Mouse (Mus musculus): ENCODE measurements around the gene Krt8.

Krt8 gene

DNA sequence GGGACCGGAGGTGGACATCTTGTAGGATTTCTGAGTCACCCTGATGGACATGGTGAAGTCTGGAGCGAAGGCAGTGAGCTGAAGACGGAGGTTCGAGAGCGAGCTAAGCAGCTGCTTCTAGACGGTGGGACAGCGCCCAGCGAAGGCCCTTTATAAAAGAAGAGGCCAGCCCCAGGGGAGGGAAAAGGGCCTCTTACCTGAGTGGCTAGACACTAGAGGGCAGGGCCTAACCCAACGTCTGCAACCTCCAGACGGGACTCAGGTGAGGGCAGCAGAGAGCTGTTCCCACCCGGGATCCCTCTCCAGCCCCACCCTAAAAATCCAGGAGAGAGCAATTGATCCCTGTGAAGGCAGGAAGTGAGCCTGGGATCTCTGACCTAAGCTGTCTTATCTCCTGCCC, at the start of gene Krt8:
Krt8 (minus strand) TSS at position 294 of the 400 bp plus-strand sequence.
- no peak for DNase-seq (ENCODE audit: low read depth, low spot score)

- peak; percentile 15 for DNase-seq (ENCODE audit: low read depth, low spot score)
These were observed 47.8 kb upstream of the Krt8 start for GRCm38 (mm10) chr15:102051920-102052683.

DNA sequence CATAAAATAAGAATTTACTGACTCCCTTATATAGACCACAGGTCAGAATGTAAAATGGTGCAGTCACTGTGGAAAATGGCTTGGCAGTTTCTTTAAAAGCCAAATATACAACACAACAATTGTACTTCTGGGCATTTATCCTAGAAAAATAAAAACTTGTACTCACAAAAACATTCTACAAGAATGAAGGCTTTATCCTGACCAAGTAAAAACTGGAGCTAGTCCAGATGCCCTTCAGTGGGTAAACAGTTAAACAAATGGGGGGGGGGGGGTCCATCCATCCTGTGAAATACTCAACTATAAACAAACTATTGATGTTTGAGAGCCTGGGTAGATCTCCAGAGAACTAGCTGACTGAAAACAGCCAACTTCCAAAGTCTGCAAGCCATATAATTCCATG, 45.6 kb upstream of the Krt8 start:
- no peak for DNase-seq (ENCODE audit: low read depth, low spot score)

DNA sequence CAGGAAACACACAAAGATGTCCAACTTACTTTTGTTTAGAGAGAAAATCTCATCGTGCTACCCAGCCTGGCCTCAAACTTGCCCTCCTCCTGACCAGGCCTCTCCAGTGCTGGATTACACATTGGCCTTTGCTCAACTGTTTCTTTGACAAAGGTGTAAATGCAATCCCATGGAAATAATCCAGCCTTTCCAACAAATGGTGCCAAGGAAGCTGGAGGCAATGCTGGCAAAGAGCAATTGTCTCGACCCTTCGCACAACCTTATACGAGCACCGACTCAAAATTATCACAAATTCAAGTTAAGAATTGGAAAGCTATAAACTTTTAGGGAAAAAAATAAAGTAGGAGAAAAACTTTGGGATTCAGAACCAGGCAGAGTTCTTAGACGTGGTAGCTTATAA, 43.7 kb upstream of the Krt8 start:
- DNase-seq (ENCODE audit: low read depth, low spot score), result no peak

DNA sequence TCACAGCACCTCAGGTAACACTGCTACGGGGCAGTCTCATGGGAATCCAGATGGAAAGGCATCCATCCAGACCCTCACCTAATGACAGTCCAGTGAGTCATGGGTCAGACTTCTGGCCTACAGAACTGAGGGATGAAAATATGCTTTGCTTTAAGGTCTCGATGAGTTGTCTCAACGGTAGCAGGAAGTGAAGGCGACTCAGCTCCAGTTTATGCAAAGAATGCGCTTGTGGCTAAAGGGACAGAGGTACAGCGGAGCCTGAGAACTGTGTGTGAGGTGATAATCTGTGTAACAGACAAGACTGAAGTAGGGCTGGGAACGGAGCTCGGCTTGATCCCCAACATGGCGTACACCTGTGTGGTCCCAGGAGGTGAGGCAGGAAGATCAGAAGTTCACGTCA, 41.4 kb upstream of the Krt8 start:
- no peak for DNase-seq (ENCODE audit: low read depth, low spot score)

DNA sequence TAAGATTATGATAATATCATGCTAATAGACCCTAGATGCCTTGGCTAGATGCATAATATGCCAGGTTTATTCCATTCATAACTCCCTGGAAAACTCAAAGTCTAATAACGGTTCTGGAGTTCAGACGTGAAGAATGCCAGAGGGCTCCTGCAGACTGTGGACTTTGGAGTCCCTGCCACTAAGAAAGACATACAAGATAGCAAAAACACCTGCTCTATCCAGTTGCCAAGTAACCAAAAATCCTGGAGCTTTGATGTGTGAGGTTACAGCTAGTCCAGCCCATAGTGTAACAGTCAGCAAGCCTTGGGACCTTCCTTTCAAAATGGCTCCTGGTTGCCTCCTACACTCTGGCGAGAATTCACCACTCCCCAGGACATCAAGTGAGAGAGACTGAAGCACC, 40.5 kb upstream of the Krt8 start:
- DNase-seq (ENCODE audit: low read depth, low spot score), result no peak

- DNase-seq (ENCODE audit: low read depth, low spot score), result no peak
These were observed 37.7 kb upstream of the Krt8 start for GRCm38 (mm10) chr15:102041951-102042350.

DNA sequence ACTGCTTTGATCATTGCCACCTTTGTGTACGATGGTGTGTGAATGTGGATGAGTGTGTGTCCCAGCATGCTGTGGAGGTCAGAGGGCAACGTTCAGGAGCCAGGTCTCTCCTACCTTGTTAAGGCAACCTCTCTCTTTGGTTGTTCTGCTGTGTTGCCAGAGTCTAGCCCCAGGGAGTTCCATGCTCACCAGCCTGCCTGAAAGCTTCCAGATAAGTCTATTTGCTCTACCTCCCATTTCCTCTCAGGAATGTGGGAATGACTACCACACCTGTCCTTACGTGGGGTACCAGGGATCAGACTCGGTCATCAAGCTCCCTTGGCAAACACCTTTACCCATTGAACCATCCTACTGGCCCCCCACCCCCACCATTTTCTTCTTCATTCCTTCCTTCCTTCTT, 36.0 kb upstream of the Krt8 start:
- no peak for DNase-seq (ENCODE audit: low read depth, low spot score)

DNA sequence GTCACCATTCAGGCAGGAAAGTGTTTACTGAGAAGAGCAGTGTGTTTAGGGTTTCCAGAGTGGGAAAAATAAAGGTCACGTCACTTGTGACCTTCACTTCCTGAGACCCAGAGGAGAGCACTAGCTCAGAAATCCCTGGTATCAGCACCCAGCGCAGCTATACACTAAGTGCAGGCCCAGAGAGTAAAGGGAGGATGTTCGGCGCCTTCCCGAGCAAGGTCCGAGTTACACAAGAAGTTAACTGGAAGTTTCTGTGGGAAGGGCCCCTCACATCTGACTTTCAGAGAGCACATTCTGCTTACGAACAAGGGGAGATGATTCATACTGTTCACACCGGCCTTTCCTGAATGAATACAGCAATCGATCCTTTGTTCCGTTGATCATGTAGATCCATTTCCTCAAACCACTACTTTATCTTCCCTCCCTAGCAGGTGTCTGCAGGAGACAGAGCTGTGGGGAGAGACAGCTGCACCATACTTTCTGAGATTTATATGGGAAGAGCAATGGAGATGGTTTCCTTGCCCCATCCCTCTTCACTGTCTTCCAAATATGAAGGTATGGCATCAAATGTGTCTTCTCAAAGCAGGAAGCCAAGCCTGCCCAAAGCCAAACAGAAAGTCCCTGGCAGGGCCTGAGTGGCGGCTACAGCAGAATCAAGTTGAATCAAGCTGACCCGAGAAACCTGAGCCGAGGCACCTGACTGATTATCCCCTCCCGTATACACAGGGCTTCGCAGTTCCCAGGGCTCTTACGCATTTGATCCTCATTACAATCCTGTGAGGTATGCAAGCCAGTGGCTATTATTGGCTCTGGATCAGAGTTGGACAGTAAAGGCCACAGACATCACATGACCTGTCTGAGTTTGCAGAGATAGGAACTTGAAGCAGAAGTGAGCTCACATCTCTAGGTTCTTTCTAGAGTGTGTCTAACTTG, 30.1 kb upstream of the Krt8 start:
- DNase-seq (ENCODE audit: low read depth, low spot score), result no peak

DNA sequence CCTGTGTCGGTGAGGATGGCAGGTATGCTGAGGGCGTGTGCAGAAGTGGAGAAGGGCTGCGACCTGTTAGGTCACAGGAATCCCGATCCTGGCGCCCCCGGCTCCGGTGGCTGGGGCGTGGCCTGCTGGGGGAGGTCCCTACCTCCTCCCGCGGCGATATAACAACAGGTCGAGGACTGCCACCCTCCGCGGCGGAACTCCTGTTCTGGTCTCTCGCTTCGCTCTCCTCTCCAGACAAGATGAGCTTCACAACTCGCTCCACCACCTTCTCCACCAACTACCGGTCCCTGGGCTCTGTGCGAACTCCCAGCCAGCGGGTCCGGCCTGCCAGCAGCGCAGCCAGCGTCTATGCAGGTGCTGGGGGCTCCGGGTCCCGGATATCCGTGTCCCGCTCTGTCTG, 23.8 kb upstream of the Krt8 start, which contains the start of gene Krt18:
Krt18 (plus strand) TSS at position 141 of the 400 bp plus-strand sequence.
- DNase-seq (ENCODE audit: low read depth, low spot score), result peak; percentile 16

- no peak for DNase-seq (ENCODE audit: low read depth, low spot score)
These were observed 22.1 kb upstream of the Krt8 start for GRCm38 (mm10) chr15:102026430-102026829.

DNA sequence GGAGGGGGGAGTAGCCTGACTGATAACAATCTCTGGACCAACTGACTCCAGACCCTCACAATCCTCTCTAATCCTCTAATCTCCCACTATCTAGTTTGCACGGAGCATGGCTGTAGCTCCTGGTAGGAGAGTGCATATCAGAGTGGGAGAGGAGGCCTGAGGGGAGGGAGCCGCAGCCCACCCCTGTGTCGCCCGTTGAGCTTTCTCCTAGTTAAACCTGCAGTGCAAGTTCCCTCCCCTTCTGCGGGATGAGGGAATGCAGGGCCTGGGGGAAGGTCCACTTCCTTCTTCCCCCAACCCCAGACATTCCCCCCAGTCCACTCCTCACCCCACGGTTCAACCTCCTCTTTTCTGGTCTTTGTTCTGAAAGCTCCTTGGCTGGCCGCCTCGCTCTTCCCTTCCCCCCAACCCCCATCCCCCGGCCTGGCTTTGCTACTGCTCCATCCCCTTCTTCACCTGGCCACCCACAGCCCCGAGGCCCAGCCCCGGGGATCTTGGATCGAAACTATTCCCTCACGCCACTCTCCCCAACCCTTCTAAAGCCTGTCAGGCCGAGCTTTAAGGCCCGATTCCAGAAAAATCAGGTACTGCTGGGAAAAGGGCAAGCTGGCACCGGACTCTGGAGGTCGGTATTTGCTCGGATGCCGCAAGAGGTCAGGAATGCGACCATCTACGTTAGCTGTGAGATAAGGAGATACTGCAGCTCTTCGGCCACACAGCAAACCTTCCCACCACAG, 21.0 kb upstream of the Krt8 start:
- no peak for DNase-seq (ENCODE audit: low read depth, low spot score)

DNA sequence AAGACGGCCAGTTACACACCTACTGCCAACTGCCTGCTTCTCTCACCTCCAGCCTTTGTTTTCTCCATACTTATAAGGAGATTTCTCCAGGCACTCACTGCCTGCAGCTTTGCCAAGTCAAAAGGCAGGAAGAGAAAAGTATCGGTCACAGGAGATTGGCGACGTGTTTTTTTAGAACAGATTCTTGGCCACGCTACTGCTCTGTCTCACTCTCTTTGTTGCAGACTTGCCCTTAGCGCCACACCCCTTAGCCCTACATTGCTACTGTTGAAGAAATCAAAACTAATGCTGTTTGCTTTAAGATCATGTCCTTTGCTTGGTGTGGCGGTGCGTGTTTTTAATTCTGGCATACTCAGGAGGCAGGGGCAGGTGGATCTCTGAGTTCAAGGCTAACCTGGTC, 19.6 kb upstream of the Krt8 start:
- DNase-seq (ENCODE audit: low read depth, low spot score), result no peak

DNA sequence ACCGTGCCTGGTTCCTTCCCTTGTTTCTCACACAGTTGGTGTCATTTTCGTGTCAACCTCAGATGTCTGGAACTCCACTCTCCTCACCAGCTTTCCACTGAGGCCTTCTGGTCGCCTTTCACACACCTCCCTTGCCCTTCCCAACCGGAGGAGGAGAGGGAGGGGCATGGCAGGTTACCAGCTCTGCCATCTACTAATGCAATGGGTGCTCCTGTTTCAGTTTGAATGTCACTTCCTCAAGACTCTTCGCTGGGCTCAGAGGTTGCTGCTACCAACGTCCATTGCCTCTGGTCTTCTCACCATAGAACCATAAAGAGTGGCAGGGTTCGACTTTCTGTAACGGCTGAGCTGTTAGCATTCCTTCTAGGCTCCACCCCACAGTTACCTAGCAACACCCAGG, 18.2 kb upstream of the Krt8 start:
- no peak for DNase-seq (ENCODE audit: low read depth, low spot score)

DNA sequence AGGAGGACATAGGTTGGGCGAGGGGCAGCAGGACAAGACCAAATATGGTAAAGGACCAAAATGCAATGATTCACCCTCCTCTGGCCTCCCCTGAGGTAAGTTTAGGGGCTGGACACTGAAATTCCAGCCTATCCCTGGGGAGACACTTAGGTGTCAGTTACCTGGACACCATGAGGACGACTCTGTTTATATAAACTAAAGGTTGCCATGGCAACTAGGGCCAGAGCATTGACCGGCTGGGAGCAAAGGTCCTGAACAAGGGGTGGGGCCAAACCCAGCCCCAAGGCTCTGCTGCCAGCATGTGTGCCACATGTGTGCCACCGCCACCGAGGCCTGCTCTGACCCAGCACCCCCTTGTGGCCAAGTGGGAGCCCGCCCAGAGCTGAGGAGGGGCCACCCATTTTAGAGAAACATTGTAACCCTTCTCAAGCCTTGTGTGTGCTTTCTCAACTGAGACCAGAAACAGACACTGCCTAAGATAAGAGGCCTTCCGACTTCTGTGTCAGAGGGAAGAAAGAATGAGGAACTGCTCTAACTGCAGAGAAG, 13.7 kb upstream of the Krt8 start:
- DNase-seq (ENCODE audit: low read depth, low spot score), result peak; percentile 11

DNA sequence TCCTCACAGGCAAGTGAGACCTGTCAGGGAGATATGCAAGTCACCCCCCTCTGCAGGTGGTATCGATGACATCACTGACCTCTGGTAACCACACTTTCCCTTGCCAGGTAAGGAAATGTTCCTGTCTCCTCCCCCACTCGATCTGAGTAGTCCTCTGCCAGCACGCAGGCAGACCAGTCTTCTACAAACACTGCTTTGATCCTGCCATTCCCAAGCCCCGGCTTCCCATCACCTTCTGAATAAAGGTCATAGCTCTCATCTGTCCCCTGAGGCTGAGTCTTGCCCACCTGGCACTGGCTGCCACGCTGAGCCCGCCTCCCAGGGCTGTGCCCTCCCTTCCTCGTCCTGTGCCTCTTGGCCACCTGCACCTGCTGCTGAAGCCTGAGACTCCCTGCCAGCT, 12.5 kb upstream of the Krt8 start:
- DNase-seq (ENCODE audit: low read depth, low spot score), result no peak

DNA sequence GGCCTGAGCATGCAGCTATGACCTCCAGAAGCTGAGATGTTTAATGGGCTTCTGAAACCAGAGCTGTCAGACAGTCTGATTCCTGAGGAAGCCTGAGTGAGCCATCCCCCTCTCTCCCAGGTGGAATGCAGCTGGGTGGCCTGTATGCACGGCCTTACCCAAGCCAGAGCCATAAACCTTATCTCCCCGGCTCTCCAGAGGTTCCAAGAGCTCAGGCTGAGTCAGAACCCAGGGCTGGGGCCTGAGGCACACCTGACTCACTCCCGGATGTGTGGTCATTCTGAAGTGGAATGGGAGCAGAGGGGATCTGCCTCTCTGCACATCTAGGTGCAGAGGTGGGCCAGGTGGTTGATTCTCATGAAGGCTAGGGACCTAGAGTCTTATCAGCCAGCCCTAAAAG, 11.8 kb upstream of the Krt8 start:
- DNase-seq (ENCODE audit: low read depth, low spot score), result no peak

DNA sequence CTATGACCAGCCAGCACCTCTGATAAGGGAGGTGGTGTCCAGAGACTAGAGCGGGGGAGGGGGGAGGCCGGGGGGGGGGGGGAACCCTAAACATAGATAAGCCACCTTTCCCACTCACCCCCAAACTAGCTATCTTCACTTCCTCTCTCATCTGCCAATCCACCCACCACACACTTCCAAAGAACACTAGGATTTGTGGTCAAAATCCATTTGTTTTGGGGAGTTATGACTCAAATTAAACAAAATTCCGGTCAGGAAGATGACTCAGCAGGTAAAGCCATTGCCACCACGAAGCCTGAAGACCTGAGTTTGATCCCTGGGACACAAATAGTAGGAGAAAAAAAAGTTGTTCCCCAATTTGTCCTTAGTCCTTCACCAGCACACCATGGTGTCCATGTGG, 10.6 kb upstream of the Krt8 start:
- DNase-seq (ENCODE audit: low read depth, low spot score), result no peak

GRCm38 (mm10) chr15:102013651-102014050, 9.4 kb upstream of the Krt8 start:
- DNase-seq (ENCODE audit: low read depth, low spot score), result no peak

- no peak for DNase-seq (ENCODE audit: low read depth, low spot score)
These were observed 8.0 kb upstream of the Krt8 start for GRCm38 (mm10) chr15:102012260-102012765.

GRCm38 (mm10) chr15:102010569-102011245, 6.4 kb upstream of the Krt8 start:
- no peak for DNase-seq (ENCODE audit: low read depth, low spot score)
